Mouse (Mus musculus) left cerebral cortex, adult 18-20 months (tissue): ENCODE results near the gene Dscaml1. TPM values are rescaled to one million over a fixed set of nuclear protein-coding genes. Genes with fewer than 3 reads are reported as not detected.

Experiments
- DNase-seq, 2 experiments: peaks; one replicate each; pipeline ENCODE4 v3.0.0; 2021 to 2022; ENCODE audit warnings: low spot score in 2 of 2, mixed read lengths in 1 of 2
- total RNA-seq, 2 experiments: library from RNA; stranded (reverse); gene quantifications; 2 replicates each; pipeline ENCODE4 v1.2.3; 2021

Dscaml1 gene
- total RNA-seq, 2 experiments from 2014 or later: 47.7 to 48.3 TPM

DNA sequence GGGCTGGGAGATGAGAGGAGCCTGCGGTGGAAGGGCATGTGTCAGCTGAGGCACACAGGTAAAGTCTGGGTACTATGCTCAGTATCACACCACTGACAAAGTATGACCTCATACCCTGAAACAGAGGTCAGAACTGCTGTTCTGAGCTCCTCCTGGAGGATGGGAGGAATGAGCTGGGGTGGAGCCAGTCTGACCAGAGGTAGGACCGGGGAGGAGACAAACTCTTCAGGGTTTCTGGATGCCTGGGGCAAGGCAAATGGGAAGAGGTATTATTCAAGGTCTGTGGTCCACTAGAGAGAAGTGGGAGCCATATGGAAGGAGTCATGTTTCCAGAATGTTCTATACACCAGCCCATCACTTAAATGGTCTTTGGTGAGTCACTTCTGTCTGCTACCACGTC, 15.3 kb upstream of the Dscaml1 start:
- DNase-seq: no peak

DNA sequence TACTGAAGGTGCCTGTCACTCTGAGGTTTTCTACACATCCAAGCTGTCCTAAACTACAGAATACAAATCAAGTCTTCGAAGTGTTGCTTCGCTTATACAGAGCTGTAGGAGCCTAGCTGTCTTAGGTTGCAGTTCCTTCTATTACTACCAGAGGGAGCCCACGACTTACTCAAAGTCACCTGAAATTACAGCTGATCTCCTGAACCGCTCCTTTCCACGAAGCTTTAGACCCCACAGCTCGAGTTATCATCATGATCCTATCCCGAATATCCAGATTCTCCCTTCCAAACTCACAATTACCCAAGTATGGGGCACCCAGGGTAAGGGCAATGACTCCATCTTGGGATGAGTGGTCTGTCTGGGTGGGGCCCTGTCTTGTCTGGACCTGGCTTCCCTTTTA, 14.6 kb upstream of the Dscaml1 start:
- peak; percentile 31 to 40 for DNase-seq

DNA sequence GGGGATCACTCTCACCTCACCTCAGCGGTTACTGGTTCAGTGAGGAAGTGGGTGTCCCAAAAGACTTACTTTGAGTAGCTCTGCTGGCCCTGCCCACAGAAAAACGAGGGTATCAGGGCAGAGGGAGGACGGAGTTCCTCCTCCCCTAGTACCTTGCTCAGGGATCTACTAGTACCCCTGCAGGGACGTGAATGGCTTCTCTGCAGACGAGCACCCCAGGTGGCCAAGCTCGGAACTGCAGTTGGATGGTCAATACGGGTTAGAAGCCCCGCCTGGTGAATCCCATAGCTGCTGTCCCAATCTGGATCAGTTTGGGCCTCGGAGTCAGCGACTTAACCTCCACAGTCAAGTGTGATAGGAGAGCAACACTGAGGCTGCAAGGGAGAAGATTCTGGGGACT, 14.1 kb upstream of the Dscaml1 start:
- DNase-seq: peak; percentile 89 to 95

DNA sequence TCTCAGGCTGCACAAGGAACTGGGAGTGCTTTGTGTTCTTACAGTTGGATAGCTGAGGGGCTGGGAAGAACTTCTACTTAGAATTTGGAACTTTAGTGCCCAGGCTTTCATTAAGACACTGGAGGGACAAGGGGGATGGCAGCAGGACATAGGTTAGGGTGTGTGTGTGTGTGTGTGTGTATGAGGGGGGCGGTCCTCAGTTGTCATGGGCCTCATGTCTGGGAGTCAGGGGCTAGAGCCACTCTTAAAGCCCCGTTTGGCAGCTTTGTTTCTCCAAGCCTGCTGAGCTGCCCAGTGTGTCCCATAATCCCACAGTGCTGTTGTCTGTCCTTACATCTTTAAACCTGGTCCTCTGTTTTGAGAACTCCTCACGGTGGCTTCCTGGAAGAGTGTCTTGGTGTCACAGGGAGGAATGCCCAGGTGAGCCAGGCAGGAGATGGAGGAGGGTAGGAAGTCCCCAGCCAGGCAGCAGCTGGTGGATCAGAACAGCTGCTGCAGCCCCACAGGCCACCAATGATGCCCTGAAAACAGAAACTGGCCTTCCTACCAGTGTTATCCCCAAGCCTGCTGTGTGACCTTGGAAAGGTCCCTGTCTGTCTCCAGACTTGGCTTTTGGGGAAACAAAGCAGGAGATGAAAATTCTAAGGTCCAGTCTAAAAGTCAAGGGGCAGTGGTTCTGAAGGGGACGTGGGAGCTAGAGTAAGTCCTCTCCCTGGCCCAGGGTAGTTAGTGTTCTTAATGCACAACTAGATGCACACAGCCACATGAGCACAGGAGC, 13.5 kb upstream of the Dscaml1 start:
- no peak for DNase-seq

DNA sequence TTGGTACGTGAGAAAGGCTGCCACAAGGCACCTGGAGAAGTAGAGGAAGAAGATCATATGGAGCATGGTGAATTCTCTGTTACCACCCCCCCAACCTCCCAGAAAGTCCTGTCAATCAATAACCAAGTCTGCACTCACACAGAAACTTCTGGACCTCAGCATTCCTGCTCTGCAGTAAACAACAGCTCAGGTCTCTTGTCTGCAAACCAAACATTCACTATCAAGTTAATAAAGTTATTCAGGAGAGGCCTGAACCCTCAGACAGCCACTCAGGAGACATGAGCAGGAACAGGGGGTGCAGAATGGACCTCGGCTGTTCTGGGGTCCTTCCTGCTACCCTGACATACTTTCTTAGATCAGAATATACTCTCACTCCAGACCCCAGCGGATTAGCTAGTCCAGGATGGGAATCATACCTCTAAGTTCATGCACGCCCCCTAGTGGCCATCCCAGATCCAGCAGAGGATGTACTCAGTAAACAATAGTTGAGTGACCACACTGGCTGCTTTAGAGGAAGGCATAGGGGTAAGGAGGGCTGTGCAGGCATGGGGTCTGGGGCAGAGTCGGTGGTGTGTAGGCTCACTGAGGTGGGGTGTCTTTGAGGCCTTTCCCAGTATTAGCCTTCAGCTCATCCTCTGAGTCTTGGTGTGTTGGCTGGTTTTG, 12.8 kb upstream of the Dscaml1 start:
- peak in 1 of 2 experiments; percentile 41 for DNase-seq

DNA sequence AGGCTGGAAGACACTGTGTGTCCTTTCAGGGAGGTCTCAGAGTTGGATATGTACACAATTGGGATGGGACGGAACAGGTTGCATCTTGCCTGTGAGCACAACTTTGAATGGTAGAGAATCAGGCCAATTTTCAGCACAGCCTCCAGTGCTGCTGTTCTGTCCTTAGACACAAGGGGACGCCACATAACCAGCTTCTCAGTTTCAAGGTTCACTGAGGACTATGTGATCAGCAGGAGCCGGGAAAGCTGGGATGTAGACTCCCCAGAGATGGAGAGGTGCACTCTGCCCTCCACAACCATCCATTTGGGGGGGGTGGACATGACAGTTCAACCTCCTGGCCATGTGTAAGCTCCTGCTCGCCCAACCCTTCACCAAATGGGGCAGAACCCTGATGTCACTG, 10.5 kb upstream of the Dscaml1 start:
- DNase-seq: peak; percentile 82 to 89

DNA sequence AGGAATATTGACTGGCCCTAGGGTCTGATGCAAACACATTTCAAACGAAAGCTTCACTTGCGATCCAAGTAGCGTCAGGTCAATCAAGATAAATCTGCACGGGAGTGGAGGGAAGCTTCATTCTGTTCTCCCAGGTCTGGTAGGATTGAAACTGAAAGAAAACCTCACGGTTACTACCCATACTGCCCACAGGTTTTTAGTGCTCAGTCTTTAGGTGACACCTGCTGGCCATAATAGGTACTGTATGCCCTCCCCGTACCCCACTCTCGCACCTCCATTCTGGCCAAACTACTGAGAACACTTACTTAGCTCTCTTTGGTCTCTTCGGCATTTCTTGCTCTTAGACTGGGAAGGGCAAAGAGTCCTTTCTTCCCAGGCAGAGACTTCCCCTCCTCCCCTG, 9.2 kb upstream of the Dscaml1 start:
- DNase-seq: peak; percentile 54 to 63

DNA sequence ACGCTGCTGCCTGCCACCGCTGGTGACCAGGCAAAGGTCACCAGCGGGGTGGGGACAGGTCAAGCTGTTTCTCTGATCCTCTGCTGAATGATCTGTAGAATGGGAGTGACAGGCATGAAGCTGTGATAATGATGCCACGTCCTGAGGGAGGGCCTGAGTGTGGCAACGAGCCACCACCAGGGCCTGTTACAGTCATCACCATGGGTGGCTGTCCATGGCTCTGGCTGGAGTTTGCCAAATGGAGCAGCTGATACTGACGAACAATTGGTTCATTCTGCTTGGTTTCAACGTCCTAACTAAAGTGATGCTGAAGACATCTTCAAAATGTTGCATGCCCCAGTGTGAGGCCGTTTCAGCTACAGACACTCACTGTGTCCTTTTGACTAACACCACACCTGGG, 8.2 kb upstream of the Dscaml1 start:
- peak in 1 of 2 experiments; percentile 25 for DNase-seq

DNA sequence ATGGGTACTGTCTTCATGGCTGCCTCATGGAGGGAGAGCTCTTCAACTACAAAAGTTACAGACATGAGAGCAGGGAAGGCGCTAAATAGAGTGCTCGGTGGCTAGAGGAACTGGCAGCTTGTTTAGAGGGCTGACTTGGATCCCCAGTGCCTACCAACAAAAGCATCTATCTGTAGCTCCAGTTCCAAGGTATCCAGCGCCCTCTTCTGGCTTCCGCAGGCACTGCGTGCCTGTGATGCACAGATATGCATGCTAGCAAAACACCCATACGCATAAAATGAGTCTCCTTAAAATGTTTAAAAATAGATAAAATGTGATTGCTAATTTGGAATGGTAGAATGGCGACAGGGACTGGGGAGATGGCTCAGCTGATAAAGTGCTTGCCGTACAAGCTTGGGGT, 5.2 kb upstream of the Dscaml1 start:
- no peak for DNase-seq

DNA sequence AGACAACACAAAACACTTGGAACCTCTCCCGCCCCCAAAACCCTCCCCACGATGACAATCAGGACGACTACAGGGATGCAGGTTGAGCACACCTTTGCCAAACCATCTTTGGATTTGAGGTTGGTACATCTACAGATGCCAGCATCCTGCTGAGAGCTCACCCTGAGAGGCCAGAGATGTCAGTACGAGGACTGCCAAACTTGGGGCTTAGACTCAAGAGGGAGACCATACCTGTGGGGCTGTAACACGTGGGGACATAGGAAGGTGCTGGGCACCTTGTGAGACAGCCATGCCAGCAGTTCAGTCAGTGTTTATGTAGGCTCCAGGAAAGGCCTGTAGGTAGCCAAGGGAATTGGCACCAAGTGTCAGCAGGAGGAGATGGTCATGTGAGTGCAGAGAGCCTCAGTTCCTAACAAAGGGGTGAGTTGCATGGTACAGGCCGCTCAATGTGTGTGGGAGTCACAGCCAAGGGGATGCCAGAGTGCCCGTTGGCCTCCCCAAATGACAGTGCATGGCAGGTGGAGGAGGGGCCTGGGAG, 3.6 kb upstream of the Dscaml1 start:
- DNase-seq: no peak

DNA sequence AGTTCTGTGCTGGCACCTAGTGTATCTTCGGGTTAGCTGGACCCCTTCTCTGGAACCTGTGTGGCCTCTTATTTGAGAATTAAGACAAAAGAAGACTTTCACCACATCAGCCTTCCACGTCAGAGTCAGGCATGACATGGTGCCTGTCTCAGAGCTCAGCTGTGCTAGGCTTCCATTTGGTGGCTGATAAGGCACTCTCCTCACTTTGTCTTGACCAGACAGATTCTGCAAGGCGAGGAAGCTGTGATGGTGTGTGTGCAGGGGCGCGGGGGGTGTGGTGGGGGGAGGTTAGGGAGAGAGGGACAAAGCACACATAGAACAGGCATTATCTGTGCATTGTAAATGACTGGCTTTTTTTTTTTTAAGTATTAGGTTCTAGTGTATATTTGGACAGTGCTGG, 3.0 kb downstream of the Dscaml1 start:
- DNase-seq: no peak

DNA sequence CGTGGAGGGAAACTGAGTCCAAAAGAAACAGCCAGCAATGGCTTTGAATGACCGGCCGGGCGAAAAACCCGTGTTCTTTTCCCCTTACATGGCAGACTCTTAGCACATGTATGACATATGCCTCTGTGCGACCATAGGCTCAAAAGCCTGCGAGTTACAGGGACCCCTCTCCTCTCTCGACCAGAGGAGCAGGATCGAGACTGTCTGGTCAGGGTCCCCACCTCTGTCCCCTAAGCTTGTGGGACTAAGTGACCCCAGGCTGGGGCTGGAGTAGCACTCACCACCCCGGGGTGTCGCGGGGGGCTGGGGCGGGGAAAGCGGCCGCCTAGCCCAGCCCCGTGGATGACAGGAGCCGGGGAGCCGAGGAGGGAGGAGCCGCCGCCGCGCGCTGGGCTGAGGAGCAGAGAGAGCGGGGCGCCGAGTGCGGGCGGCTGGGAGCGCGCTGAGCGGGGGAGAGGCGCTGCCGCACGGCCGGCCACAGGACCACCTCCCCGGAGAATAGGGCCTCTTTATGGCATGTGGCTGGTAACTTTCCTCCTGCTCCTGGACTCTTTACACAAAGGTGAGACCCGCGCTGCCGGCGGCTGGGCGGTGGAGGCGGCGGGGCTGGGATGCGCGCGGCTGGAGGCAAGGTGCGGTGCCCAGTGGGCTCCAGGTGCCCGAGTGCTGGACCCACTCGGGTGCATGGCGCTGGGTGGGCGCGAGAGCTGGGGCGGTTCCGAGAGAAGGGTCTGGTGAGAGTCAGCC, 3.7 kb downstream of the Dscaml1 start:
- peak; percentile 64 to 70 for DNase-seq

DNA sequence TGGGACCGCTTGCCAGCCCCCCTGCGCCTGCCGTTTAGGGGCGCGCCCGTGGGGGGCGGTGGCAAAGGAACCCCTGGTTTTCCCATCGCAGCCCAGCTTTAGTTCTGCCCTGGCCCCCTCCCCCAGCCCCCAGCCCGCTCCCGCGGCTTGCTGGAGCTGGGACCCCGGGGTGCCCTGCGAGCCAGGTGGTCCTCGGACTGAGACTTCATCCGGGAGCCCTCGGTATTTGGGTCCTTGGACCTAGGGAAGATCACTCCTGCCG, 4.2 kb downstream of the Dscaml1 start:
- DNase-seq: no peak

DNA sequence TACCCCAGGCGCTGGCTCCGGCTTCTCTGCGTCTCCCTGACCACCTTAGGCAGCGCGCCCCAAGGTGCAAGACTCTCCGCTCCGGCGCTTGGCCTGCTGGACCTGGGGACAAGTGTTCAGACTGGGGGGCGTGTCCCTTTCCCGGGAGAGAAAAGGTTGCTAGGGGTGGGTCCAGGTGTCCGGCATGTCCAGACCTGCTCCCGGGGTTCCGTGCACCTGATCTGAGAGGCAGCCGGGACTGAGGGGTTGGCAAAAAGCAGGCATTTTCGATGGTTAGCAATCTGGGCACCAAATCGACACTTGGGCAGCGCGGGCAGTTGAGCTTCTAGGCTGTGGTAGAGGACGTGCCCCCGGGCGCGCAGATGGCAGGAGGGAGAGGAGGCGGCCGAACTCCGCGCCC, 4.7 kb downstream of the Dscaml1 start:
- DNase-seq: no peak

DNA sequence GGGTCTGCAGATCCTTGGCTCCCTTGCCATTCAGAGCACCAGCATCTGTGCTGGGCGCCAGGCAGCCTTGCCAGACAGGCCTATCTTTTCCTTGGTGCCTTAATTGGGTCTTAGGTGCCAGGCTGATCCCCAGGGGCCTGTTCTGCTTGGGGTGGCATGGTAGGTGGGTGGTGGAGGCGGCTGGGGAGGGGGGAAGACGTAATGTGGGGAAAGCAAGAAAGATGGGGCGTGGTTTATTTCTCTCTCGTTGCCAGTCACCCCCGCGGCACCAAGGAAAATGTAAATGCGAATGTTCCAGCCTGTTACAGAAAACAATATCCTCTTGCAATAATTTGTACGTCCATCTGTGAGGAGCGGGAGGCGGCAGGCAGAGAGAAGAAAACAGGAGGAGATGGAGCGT, 6.2 kb downstream of the Dscaml1 start:
- peak; percentile 27 to 65 for DNase-seq

DNA sequence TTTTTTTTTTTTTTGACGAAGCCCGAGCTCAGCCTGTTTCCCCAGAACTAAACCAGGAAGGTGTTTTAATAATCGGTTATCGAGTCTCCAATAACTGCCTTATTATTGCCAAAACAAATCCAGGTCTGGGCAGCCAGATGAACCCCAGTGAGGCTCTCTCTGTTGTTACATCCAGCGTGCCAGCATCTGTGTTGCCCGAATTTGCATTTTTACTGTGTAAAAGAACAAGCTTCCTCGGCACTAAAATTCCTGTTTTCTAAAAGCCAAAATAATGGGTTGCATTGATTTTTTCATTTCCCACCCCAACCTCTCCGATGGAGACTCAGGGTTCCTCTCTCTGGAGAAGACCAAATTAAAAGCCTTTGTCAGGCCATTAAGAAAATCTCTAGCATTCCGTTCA, 6.7 kb downstream of the Dscaml1 start:
- no peak for DNase-seq

DNA sequence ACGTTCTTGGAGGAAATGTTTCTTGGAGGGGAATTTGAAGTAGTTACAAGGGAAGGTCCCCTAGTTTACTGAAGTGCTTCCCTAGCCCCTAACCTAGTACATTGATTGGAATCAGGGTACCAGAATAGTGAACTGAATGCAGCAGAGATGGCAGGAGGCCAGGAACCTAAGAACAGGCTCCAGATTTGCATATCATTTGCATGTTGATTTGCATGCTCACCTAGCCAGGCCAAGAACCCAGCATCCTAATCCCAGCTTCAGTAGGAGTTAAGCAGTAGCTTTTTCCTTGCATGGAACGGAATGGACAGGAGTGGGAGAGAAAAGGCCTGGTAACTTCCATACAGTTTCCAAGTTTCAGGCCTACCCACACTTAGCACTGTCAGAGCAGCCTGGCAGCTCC, 7.7 kb downstream of the Dscaml1 start:
- DNase-seq: peak; percentile 25 to 64

DNA sequence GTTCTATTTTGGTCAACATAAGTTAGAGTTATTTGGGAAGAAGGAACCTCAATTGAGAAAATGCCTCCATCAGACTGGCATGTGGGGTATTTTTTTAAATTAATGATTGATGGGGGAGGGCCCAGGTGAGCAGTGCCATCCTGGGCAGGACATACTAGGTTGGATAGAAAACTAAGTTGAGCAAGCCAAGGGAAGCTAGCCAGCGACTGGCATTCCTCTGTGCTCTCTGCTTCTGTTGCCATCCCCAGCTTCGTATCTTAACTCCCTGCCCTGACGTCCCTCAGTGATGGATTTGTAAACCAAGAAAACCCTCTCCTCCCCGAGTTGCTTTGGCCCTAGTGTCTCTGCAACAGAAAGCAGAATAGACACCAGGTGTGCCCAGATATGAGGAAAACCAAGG, 12.6 kb downstream of the Dscaml1 start:
- no peak for DNase-seq

DNA sequence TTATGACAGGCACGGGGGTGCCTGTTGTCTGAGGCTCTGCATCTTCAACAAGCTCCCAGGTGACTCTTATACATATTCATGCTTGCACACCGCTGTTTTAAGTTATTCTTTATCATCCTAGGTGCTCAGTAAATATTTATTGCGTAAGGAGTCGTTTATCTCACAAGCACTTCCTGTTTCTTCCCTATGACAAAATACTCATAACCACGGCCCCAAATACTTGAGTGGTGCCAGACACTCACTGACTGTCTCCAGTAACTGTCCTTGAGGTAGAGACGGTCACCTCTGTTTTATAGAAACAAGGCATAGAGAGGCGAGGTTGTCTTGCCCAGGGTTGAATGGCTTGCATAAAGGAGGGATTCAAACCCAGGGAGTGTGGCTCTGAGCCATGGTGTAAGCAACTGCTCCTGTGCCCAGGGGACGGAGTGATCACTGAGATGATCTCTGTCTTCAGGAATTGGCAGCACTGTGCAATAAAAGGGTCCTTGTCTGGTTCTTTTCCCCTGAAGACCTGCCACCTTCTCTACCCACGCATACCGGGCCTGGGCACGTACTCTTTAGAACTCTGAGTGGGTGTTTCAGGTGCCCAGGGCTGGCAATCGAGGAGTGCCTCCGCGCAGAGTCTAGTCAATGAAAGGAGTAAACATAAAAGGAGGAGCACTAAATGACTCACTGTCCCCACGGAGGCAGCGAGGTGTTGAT, 13.8 kb downstream of the Dscaml1 start:
- no peak for DNase-seq

DNA sequence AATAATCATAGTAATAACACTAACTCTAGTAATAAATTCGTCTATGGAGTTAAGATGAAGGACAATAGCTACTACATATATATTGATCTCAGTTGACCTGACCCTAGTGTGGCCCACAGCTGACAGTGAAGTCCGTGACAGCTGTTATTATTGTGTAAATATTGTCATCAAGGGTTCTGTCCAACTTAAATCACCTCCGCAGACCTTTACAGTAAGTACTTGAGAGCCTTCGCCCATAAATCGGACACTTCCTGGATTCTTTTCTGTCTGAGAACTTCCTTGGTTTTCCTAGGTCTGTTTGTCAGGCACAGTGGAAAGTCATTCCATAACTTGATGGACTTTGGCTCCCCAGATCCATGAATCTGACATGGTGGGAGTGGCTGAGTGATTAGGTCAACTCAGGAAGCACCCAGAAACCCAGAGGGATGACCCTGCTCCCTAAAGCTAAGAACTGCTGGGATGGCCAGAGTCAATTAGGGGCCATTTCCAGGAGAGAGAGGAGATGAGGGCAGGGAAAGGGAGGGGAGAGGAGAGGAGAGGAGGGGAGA, 17.9 kb downstream of the Dscaml1 start:
- DNase-seq: no peak

DNA sequence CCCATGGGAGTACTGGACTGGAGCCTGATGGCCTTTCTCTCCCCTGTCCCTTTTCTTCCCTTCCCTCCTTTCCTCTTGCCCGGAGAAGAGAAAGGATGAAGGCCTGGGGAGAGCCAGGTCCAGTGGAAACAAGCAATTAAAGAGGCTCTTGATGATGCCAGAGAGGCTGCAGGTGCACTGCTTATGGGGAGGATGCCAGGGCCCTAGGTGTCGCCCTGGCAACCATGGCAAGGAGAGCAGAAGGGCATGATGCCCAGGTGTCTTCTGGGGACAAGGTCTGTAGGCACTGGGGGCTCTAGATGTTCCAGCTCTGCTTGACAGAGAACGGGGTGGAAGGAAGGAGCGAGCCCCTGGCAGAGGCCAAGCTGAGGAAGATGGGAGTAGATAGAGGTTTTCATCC, 23.2 kb downstream of the Dscaml1 start:
- no peak for DNase-seq
